Mouse (Mus musculus): ENCODE data around the gene Gabrg3. TPM values are rescaled to one million over a fixed set of nuclear protein-coding genes. Genes with fewer than 3 reads are reported as not detected.

Gabrg3 gene
- polyA plus RNA-seq, 1 experiment from 2014 or later, result 2.2 TPM

- no peak overlapping the region for H3K27ac ChIP-seq (ENCODE audit: low read depth, low read length)
- H3K4me2 ChIP-seq (ENCODE audit: low read length), result no peak overlapping the region
- ATAC-seq, result no peak
- no peaks in the 10 kb centered on the region for H3K27me3 ChIP-seq (replicated peaks; ENCODE audit: control insufficient read depth, insufficient read depth, low read length)
- no peaks in the 10 kb centered on the region for H3K9me3 ChIP-seq (replicated peaks; ENCODE audit: control insufficient read depth, low read length)
- no peak overlapping the region for H3K9ac ChIP-seq (ENCODE audit: low read length)
- peak; percentile 1 for DNase-seq (ENCODE audit: low spot score)
- WGBS, result 48% methylated on average over 4 of the region's 4 CpGs
- H3K4me1 ChIP-seq (ENCODE audit: control insufficient read depth, insufficient read depth, low read length), result peaks cover 3% of the 10 kb centered on the region; the same call in 1 of the 2 replicates
- no peak overlapping the region for H3K4me3 ChIP-seq (ENCODE audit: low read depth, low read length)
- no peaks in the 10 kb centered on the region for H3K36me3 ChIP-seq (ENCODE audit: control insufficient read depth, insufficient read depth, low read length)
Observed at GRCm38 (mm10) chr7:56768216-56768615, 618.8 kb downstream of the Gabrg3 start.

DNA sequence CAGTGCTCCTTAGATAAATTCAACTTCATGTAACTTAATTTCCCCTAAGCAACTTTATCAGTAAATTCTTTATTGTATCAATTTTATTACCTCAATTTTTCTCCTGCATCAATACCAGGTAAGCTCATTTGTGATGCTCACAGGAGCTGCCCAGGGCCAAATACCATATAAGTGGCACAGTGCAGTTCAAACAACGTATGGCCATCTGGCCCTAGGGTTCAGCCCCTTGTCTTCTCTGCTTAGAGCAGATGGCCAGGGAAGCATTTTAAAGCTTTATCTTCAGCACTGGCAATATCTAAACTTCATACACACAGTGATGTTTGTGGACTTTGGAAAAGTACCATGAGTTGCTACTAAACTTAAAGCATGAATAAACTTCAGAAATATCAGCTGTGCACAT, 619.2 kb downstream of the Gabrg3 start:
- no peak overlapping the region for H3K4me3 ChIP-seq (ENCODE audit: low read depth, low read length)
- H3K4me1 ChIP-seq (ENCODE audit: control insufficient read depth, insufficient read depth, low read length), result peaks cover 3% of the 10 kb centered on the region; the same call in 1 of the 2 replicates
- no peak overlapping the region for H3K4me2 ChIP-seq (ENCODE audit: low read length)
- DNase-seq (ENCODE audit: low spot score) (no peak), ATAC-seq (no peak)
- WGBS, result 82% methylated on average over 1 of the region's 1 CpGs
- no peak overlapping the region for H3K27ac ChIP-seq (ENCODE audit: low read depth, low read length)
- H3K9ac ChIP-seq (ENCODE audit: low read length), result no peak overlapping the region
- no peaks in the 10 kb centered on the region for H3K9me3 ChIP-seq (replicated peaks; ENCODE audit: control insufficient read depth, low read length)
- no peaks in the 10 kb centered on the region for H3K27me3 ChIP-seq (replicated peaks; ENCODE audit: control insufficient read depth, insufficient read depth, low read length)
- H3K36me3 ChIP-seq (ENCODE audit: control insufficient read depth, insufficient read depth, low read length), result no peaks in the 10 kb centered on the region

DNA sequence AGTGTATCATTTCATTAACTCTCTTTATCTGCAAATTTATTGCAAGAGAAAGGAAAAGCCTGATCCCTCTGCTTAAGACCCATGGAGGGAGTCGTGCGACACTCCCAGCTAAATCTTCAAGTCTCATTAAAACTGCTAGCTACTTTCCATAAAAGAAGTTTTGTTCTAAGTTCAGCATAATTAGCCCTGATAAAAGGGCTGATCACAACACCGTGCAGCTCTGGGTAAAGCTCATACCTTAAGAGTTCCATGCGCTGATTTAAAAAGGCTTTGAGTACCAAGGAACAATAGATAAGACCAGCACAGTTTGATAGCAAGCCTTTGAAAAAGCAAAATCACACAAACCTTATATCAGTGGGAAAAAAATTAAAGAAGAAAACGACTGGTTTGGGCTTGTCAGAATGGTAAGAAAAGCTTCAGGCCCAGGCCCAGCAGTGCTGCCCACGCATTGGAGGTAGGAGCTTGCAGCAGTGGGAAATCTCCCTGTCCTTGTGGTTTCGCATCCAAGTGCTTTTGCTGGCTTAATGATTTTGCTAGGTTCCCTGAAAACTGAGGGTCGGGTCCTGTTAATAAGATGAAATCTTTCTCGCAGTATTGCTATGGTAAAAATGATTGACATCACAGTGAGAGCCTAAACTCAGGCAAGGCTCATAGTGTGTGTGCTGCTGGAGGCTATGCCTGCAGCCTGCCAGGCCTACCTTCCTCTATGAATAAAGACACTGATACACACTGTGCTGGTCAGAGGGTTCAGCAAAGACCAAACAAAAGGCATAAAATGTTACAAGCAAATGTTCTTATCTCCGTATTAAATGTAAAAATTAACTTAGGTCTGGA, 621.2 kb downstream of the Gabrg3 start:
- no peaks in the 10 kb centered on the region for H3K36me3 ChIP-seq (ENCODE audit: control insufficient read depth, insufficient read depth, low read length)
- H3K4me2 ChIP-seq (ENCODE audit: low read length), result no peak overlapping the region
- ATAC-seq (peak; percentile 81), DNase-seq (ENCODE audit: low spot score) (peak; percentile 37)
- H3K9ac ChIP-seq (ENCODE audit: low read length), result peak overlapping the region; percentile 37; the same call in 1 of the 2 replicates
- H3K27me3 ChIP-seq (replicated peaks; ENCODE audit: control insufficient read depth, insufficient read depth, low read length), result no peaks in the 10 kb centered on the region
- H3K9me3 ChIP-seq (replicated peaks; ENCODE audit: control insufficient read depth, low read length), result no peaks in the 10 kb centered on the region
- no peak overlapping the region for H3K4me3 ChIP-seq (ENCODE audit: low read depth, low read length)
- 6% methylated on average over 10 of the region's 10 CpGs for WGBS
- H3K27ac ChIP-seq (ENCODE audit: low read depth, low read length), result 0 out of 2 replicates have a peak overlapping the region, but pooled peaks have one; percentile 24
- H3K4me1 ChIP-seq (ENCODE audit: control insufficient read depth, insufficient read depth, low read length), result peaks cover 3% of the 10 kb centered on the region; the same call in 1 of the 2 replicates

GRCm38 (mm10) chr7:56729225-56729624, 657.8 kb downstream of the Gabrg3 start:
- Histone ChIP-seq H3K4me3 (ENCODE audit: low read depth, low read length) (no peak overlapping the region), H3K9ac (ENCODE audit: low read length) (no peak overlapping the region), H3K4me1 (ENCODE audit: control insufficient read depth, insufficient read depth, low read length) (no peaks in the 10 kb centered on the region), H3K36me3 (ENCODE audit: control insufficient read depth, insufficient read depth, low read length) (no peaks in the 10 kb centered on the region), H3K9me3 (replicated peaks; ENCODE audit: control insufficient read depth, low read length) (no peaks in the 10 kb centered on the region), H3K27me3 (replicated peaks; ENCODE audit: control insufficient read depth, insufficient read depth, low read length) (no peaks in the 10 kb centered on the region), H3K4me2 (ENCODE audit: low read length) (no peak overlapping the region), H3K27ac (ENCODE audit: low read depth, low read length) (no peak overlapping the region)
- ATAC-seq, result no peak
- DNase-seq (ENCODE audit: low spot score), result peak; percentile 5
- 77% methylated on average over 6 of the region's 6 CpGs for WGBS

Other genes starting within 250 kb of the Gabrg3 start
- 32.7 and 42.2 TPM in 2 replicates for gene Gabrb3, start 32.5 kb upstream of the Gabrg3 start, polyA plus RNA-seq (2014; fragmentation: Nextera tagmentation; extraction: Ambion mirVana)
- 24.1 and 29.6 TPM in 2 replicates for gene Gabra5, start 122.9 kb upstream of the Gabrg3 start, polyA plus RNA-seq (2014; fragmentation: Nextera tagmentation; extraction: Ambion mirVana)

Measured in forebrain, embryonic 14.5 days (tissue).